Mouse (Mus musculus): Measurements from ENCODE around the gene Sgta. TPM values are rescaled to one million over a fixed set of nuclear protein-coding genes. Genes with fewer than 3 reads are reported as not detected.

The Sgta gene
- total and polyA plus RNA-seq, 3 experiments, result 67.6 to 123 (median 104) TPM

DNA sequence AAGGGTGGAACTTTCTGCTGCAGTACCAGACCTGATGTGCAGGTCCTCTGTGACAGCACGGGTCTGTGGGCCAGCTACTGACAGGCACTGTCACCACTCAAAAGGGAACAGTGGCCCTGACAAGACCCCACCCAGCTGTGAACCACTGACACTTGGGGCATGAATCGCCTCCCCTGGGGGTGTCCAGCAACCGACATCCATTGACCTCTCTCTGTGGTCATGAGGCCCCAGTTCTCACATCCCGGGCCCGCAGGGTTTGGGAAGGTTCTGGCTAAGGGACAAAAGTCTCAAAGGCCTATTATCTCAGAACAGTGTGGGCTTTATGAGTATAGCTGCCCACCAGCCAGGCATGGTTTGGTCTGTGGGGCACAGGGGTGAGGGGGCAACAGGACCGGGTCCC is 4.8 kb downstream of the Sgta start:
- DNase-seq (ENCODE audit: extremely low read depth), result no peak
- Histone ChIP-seq H3K27me3 (replicated peaks) (no peaks in the 10 kb centered on the region), H3K27ac (ENCODE audit: insufficient read depth, low read depth) (no peak overlapping the region), H3K79me2 (replicated peaks; ENCODE audit: control insufficient read depth, extremely low read depth, insufficient read depth, poor library complexity, severe bottlenecking) (peaks cover 56% of the 10 kb centered on the region), H3K36me3 (replicated peaks in 1 of 2; ENCODE audit: control insufficient read depth in 1 of 2, insufficient read depth in 1 of 2, low read length in 1 of 2) (peaks cover 36 to 85% of the 10 kb centered on the region in 2 experiments), H3K9ac (ENCODE audit: insufficient read depth, low read depth) (no peak overlapping the region), H3K4me3 (replicated peaks in 1 of 3; ENCODE audit: low read depth in 2 of 3, low read length in 2 of 3, poor library complexity in 1 of 3) (no peak overlapping the region), H3K9me3 (replicated peaks; ENCODE audit: low read length) (no peaks in the 10 kb centered on the region), H3K4me2 (ENCODE audit: insufficient read depth, low read depth, poor library complexity, severe bottlenecking) (no peak overlapping the region), H3K4me1 (ENCODE audit: control insufficient read depth in 1 of 2, insufficient read depth in 2 of 2) (peaks cover 8 to 33% of the 10 kb centered on the region in 2 experiments)
- in situ Hi-C loops (cut with MboI; ENCODE audit: low pct_ligation_motif_present, low pct_unique_long_range_greater_than_20kb, low sequenced_read_pairs) (no loop called here), dilution Hi-C loops (cut with MboI; ENCODE audit: extremely low pct_ligation_motif_present, extremely low pct_unique_long_range_greater_than_20kb, low sequenced_read_pairs) (no loop called here)
- no peak for TF ChIP-seq JUN (IDR thresholded peaks at IDR 0.05; ENCODE audit: insufficient read depth, low read depth, low read length)
- no peak for TF ChIP-seq MAFK (IDR thresholded peaks at IDR 0.05; ENCODE audit: insufficient replicate concordance, low read length)
- TF ChIP-seq POLR2A (IDR thresholded peaks at IDR 0.05; ENCODE audit: low read depth, low read length), result no peak
- no peak for TF ChIP-seq CTCF (conservative IDR thresholded peaks at IDR 0.05 in 1 of 2, IDR thresholded peaks at IDR 0.05 in 1 of 2; ENCODE audit: low read depth in 2 of 2, low read length in 2 of 2)
- no peak for TF ChIP-seq BHLHE40 (IDR thresholded peaks at IDR 0.05; ENCODE audit: low read depth, low read length)
- no peak for TF ChIP-seq ZNF384 (IDR thresholded peaks at IDR 0.05; ENCODE audit: low read depth, low read length)
- TF ChIP-seq SIN3A (IDR thresholded peaks at IDR 0.05; ENCODE audit: low read length), result no peak
- TF ChIP-seq MXI1 (IDR thresholded peaks at IDR 0.05; ENCODE audit: low read depth, low read length), result no peak
- no peak for TF ChIP-seq NELFE (IDR thresholded peaks at IDR 0.05; ENCODE audit: low read depth, low read length)
- TF ChIP-seq CHD2 (IDR thresholded peaks at IDR 0.05; ENCODE audit: low read length), result no peak
- TF ChIP-seq IRF4 (IDR thresholded peaks at IDR 0.05; ENCODE audit: low read depth, low read length), result no peak

DNA sequence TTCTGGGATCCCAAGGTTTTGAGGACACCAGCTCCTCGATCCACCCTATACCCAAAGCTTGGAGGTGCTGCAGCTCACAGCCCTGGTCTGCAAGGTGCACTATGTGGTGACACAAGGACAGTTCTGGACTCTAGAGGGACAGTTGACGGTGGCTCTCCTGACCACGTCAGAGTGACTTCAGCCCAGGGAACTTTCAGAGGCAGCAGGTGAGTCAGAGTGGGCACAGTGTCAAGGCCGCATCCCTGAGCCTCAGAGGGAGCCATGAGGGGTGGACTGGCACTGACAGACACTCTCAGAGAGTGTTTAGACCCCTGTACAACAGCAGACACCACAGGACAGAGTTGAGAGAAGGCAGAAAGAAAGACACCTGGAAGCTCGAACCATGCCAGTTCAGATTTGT is 7.4 kb downstream of the Sgta start:
- no peaks in the 10 kb centered on the region for H3K27me3 ChIP-seq (replicated peaks)
- no peak overlapping the region for H3K9ac ChIP-seq (ENCODE audit: insufficient read depth, low read depth)
- H3K4me3 ChIP-seq (replicated peaks in 1 of 3; ENCODE audit: low read depth in 2 of 3, low read length in 2 of 3, poor library complexity in 1 of 3), result no peak overlapping the region
- TF ChIP-seq ZNF384 (IDR thresholded peaks at IDR 0.05; ENCODE audit: low read depth, low read length) (no peak), USF1 (IDR thresholded peaks at IDR 0.05; ENCODE audit: low read depth, low read length) (no peak), SMC3 (IDR thresholded peaks at IDR 0.05; ENCODE audit: low read depth, low read length) (no peak), RAD21 (IDR thresholded peaks at IDR 0.05; ENCODE audit: low read depth, low read length) (no peak), KAT2A (IDR thresholded peaks at IDR 0.05; ENCODE audit: insufficient replicate concordance, low read length) (no peak), MYC (IDR thresholded peaks at IDR 0.05; ENCODE audit: low read depth, low read length) (no peak), JUN (IDR thresholded peaks at IDR 0.05; ENCODE audit: insufficient read depth, low read depth, low read length) (no peak), E2F4 (IDR thresholded peaks at IDR 0.05; ENCODE audit: insufficient replicate concordance, low read depth, low read length) (no peak), SIN3A (IDR thresholded peaks at IDR 0.05; ENCODE audit: low read length) (no peak)
- DNase-seq (ENCODE audit: extremely low read depth), result no peak
- dilution Hi-C loops (cut with MboI; ENCODE audit: extremely low pct_ligation_motif_present, extremely low pct_unique_long_range_greater_than_20kb, low sequenced_read_pairs), result no loop called here
- H3K9me3 ChIP-seq (replicated peaks; ENCODE audit: low read length), result no peaks in the 10 kb centered on the region
- peaks cover 34% of the 10 kb centered on the region for H3K79me2 ChIP-seq (replicated peaks; ENCODE audit: control insufficient read depth, extremely low read depth, insufficient read depth, poor library complexity, severe bottlenecking)
- H3K27ac ChIP-seq (ENCODE audit: insufficient read depth, low read depth), result no peak overlapping the region
- in situ Hi-C loops (cut with MboI; ENCODE audit: low pct_ligation_motif_present, low pct_unique_long_range_greater_than_20kb, low sequenced_read_pairs), result no loop called here
- H3K4me1 ChIP-seq (ENCODE audit: control insufficient read depth in 1 of 2, insufficient read depth in 2 of 2), result peaks cover 0 to 15% of the 10 kb centered on the region in 2 experiments; a peak in 2 of 4 replicates
- H3K36me3 ChIP-seq (replicated peaks in 1 of 2; ENCODE audit: control insufficient read depth in 1 of 2, insufficient read depth in 1 of 2, low read length in 1 of 2), result peaks cover 58 to 99% of the 10 kb centered on the region in 2 experiments
- no peak overlapping the region for H3K4me2 ChIP-seq (ENCODE audit: insufficient read depth, low read depth, poor library complexity, severe bottlenecking)

All from CH12.LX (cell line).